Mouse (Mus musculus) CD4-positive, CD25-positive, alpha-beta regulatory T cell, adult 2 months (primary cell): ENCODE results near the gene Olfr1208.

Experiments
- DNase-seq: peaks from one replicate; pipeline ENCODE4 v3.0.0-alpha.2; 2012; ENCODE audit warnings: low read depth, low spot score

The Olfr1208 gene

GRCm38 (mm10) chr2:88902211-88902610, at the start of gene Olfr1208:
Gene Olfr1208, minus strand, starts transcription at chr2:88902311.
- no peak for DNase-seq

GRCm38 (mm10) chr2:88938011-88938410, 35.9 kb upstream of the Olfr1208 start, which contains the start of gene Olfr1211:
Gene Olfr1211, minus strand, starts transcription at chr2:88938111.
- DNase-seq, result no peak

GRCm38 (mm10) chr2:88915057-88915456, 12.9 kb upstream of the Olfr1208 start, which contains the start of gene Olfr1209:
Gene Olfr1209, minus strand, starts transcription at chr2:88915157.
- no peak for DNase-seq

GRCm38 (mm10) chr2:88862931-88863330, 39.2 kb downstream of the Olfr1208 start, which contains the start of gene Olfr1206:
Gene Olfr1206, plus strand, starts transcription at chr2:88863231.
- DNase-seq, result no peak

- DNase-seq, result no peak
Measured at GRCm38 (mm10) chr2:88848992-88849391, 53.1 kb downstream of the Olfr1208 start, which contains the start of gene Olfr1204. Gene Olfr1204, plus strand, starts transcription at chr2:88849292.
